Mouse (Mus musculus) hindbrain, embryonic 16.5 days (tissue): ENCODE results near the gene Mef2c. TPM values are rescaled to one million over a fixed set of nuclear protein-coding genes. Genes with fewer than 3 reads are reported as not detected.
A peak's percentile ranks its signal among the peaks of the same experiment; 100 is the strongest.

Experiments
- ATAC-seq: fragments of 200-750 bp; cut with Nextera tagmentation; 2 replicates; pipeline ENCODE4 v1.8.0; 2017; ENCODE audit warnings: moderate TSS enrichment, moderate library complexity
- H3K27ac ChIP-seq: fragments of 300-500 bp; sonication (generic); 2 replicates; pipeline ENCODE4 v1.5.1; 2014; ENCODE audit warnings: low read depth, mild to moderate bottlenecking, control low read depth, low read length, moderate library complexity
- H3K27me3 ChIP-seq: fragments of 300-500 bp; sonication (generic); replicated peaks from 2 replicates; pipeline ENCODE4 v1.6.1; 2014; ENCODE audit warnings: low read length; ENCODE audit not compliant: control insufficient read depth, insufficient read depth
- H3K36me3 ChIP-seq: fragments of 300-500 bp; sonication (generic); 2 replicates; pipeline ENCODE4 v1.6.1; 2014; ENCODE audit warnings: mild to moderate bottlenecking, low read length, moderate library complexity, mixed read lengths; ENCODE audit not compliant: control insufficient read depth, insufficient read depth
- H3K4me1 ChIP-seq: fragments of 300-500 bp; sonication (generic); 2 replicates; pipeline ENCODE4 v1.6.1; 2014; ENCODE audit warnings: low read depth, low read length; ENCODE audit not compliant: control insufficient read depth, insufficient read depth
- H3K4me2 ChIP-seq: fragments of 300-500 bp; sonication (generic); 2 replicates; pipeline ENCODE4 v1.6.1; 2014; ENCODE audit warnings: mild to moderate bottlenecking, low read length, control low read depth, moderate library complexity
- H3K4me3 ChIP-seq: fragments of 300-500 bp; sonication (generic); 2 replicates; pipeline ENCODE4 v1.5.1; 2014; ENCODE audit warnings: mild to moderate bottlenecking, low read length, control low read depth, moderate library complexity
- H3K9ac ChIP-seq: fragments of 300-500 bp; sonication (generic); 2 replicates; pipeline ENCODE4 v1.6.1; 2014; ENCODE audit warnings: low read depth, mild to moderate bottlenecking, control low read depth, low read length, moderate library complexity
- H3K9me3 ChIP-seq: fragments of 300-500 bp; sonication (generic); 2 replicates; pipeline ENCODE4 v1.6.1; 2014; ENCODE audit warnings: mild to moderate bottlenecking, low read length, moderate library complexity; ENCODE audit not compliant: control insufficient read depth
- WGBS: fragments of 180-500 bp; shearing (Covaris S2); extraction: QIAGEN DNeasy Blood & Tissue Kit; methylation state at CpG from one replicate; pipeline ENCODE4 v1.1.7; 2014; 5-methylcytosine and 5-hydroxymethylcytosine counted together
- polyA plus RNA-seq: library from polyadenylated mRNA; unstranded; fragments of >200 nt; fragmentation: Nextera tagmentation; extraction: Ambion mirVana; gene quantifications from 2 replicates; pipeline ENCODE4 v1.2.1, GENCODE M21; 2015

Gene Mef2c
- polyA plus RNA-seq, 1 experiment from 2014 or later, result 38.9 TPM

DNA sequence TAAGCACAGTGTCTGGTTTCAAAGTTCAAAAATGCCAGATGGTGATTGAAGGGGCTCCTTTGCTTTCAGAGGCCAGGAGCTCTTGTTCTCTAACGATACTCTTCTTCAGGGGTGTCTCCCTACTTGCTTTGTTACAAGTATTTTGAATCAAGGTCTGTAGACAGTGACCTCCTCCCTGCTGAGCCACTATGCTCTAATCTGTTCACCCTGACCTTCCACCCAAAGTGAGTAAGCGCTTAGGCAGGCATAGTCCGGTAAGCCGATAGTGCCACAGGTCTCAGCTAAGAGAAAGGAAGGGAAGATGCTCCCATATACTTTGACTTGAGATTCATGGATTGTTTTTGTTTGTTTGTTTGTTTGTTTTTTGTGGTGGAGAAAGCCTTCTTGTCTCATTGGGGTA is 69.5 kb downstream of the Mef2c start:
- no peak for ATAC-seq
- 53% methylated on average over 4 of the region's 4 CpGs for WGBS
- Histone ChIP-seq H3K9ac (no peak overlapping the region), H3K4me2 (no peak overlapping the region), H3K36me3 (no peaks in the 10 kb centered on the region), H3K27ac (no peak overlapping the region), H3K9me3 (no peaks in the 10 kb centered on the region), H3K4me1 (0 out of 2 replicates have a peak, but pooled peaks cover 3% of the 10 kb centered on the region), H3K27me3 (no peaks in the 10 kb centered on the region), H3K4me3 (no peak overlapping the region)

DNA sequence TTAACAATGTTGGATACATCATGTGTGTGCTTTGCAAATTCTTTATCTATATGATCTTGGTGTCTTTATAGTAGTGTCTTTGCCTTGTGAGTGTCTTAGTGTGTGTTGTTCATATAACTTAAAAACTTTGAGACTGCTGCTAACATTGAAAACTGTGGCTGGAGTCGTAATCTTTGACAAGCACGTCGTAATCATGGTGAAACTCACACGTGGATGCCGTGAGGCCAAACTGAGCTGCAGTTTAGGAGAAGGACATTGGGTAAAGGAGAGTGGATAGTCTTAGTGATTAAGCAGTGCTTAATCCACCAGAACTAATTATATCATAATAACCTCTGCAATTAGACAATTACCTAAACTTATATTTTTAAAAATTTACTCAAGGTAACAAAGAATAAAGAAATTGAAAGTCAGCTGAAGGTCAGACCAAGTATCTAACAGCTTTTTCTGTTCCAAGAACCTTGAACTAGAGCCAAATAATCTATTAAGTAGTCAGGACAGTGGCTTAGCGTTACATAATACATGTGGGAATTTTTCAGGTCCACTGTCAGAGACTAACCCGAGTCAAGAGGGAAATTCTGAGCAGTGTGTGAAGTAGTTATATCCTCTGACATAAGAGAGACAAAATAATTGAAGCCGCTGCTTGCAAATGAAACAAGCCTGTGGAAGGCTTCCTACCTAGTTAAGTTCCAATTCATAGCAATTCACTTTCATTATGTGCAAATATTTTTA is 70.2 kb downstream of the Mef2c start:
- Histone ChIP-seq H3K9ac (no peak overlapping the region), H3K9me3 (no peaks in the 10 kb centered on the region), H3K36me3 (no peaks in the 10 kb centered on the region), H3K4me3 (no peak overlapping the region), H3K4me2 (no peak overlapping the region), H3K4me1 (no peaks in the 10 kb centered on the region), H3K27me3 (no peaks in the 10 kb centered on the region), H3K27ac (no peak overlapping the region)
- 61% methylated on average over 8 of the region's 8 CpGs for WGBS
- no peak for ATAC-seq

DNA sequence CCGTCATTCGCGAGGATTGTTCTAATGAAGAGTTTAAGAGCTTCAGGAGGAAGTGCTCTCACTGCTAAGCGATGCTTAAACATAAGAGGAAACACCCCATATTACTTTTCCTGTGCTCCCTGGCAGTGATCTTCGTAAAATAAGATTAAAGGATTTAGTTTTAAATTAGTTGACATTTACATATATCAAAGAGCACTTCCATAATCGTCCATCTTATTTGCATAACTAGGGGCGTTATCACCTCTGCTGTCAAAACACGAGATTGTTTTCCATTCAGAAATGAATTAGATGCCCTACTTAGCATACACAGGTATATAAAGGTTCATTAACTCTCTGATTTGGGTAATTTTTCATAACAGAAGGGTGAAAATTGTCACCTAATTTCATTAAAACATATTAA is 71.0 kb downstream of the Mef2c start:
- H3K4me1 ChIP-seq, result no peaks in the 10 kb centered on the region
- H3K27ac ChIP-seq, result no peak overlapping the region
- H3K9ac ChIP-seq, result no peak overlapping the region
- no peaks in the 10 kb centered on the region for H3K27me3 ChIP-seq
- H3K9me3 ChIP-seq, result no peaks in the 10 kb centered on the region
- no peak overlapping the region for H3K4me3 ChIP-seq
- no peak overlapping the region for H3K4me2 ChIP-seq
- 63% methylated on average over 8 of the region's 8 CpGs for WGBS
- H3K36me3 ChIP-seq, result no peaks in the 10 kb centered on the region
- no peak for ATAC-seq

- no peaks in the 10 kb centered on the region for H3K27me3 ChIP-seq
- H3K4me3 ChIP-seq, result no peak overlapping the region
- no peak for ATAC-seq
- WGBS, result 80% methylated on average over 3 of the region's 3 CpGs
- H3K36me3 ChIP-seq, result no peaks in the 10 kb centered on the region
- H3K9ac ChIP-seq, result no peak overlapping the region
- H3K4me1 ChIP-seq, result no peaks in the 10 kb centered on the region
- H3K9me3 ChIP-seq, result no peaks in the 10 kb centered on the region
- H3K4me2 ChIP-seq, result no peak overlapping the region
- no peak overlapping the region for H3K27ac ChIP-seq
These were observed 75.6 kb downstream of the Mef2c start for GRCm38 (mm10) chr13:83579410-83579809.

DNA sequence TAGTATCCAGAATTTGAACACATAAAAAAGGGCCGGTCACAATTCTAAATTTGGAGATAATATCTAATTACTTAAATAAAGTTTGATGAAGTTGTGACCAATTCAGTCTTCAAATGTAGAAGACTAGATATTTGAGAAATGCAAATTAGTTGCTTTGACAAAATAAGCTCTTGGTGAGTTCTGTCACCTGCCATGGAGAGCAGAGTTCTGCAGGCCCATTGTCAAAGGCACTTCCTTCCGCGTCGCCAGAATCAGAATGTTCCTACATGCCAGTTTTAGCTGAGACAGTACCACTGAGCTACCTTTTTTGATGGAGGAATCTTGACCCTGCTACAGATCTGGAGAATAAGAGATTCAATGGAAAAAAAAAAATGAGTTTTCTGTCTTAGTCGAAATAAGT is 77.0 kb downstream of the Mef2c start:
- no peaks in the 10 kb centered on the region for H3K9me3 ChIP-seq
- 95% methylated on average over 5 of the region's 5 CpGs for WGBS
- H3K27me3 ChIP-seq, result no peaks in the 10 kb centered on the region
- H3K4me1 ChIP-seq, result no peaks in the 10 kb centered on the region
- no peak overlapping the region for H3K4me2 ChIP-seq
- H3K4me3 ChIP-seq, result no peak overlapping the region
- no peak for ATAC-seq
- no peak overlapping the region for H3K9ac ChIP-seq
- no peaks in the 10 kb centered on the region for H3K36me3 ChIP-seq
- no peak overlapping the region for H3K27ac ChIP-seq

- Histone ChIP-seq H3K4me3 (no peak overlapping the region), H3K9me3 (no peaks in the 10 kb centered on the region), H3K27me3 (no peaks in the 10 kb centered on the region), H3K9ac (no peak overlapping the region), H3K4me2 (no peak overlapping the region), H3K36me3 (no peaks in the 10 kb centered on the region), H3K4me1 (no peaks in the 10 kb centered on the region), H3K27ac (no peak overlapping the region)
- 90% methylated on average over 1 of the region's 1 CpGs for WGBS
- no peak for ATAC-seq
These were observed 78.7 kb downstream of the Mef2c start for GRCm38 (mm10) chr13:83582564-83582963.

GRCm38 (mm10) chr13:83583881-83584280 is 80.0 kb downstream of the Mef2c start:
- Histone ChIP-seq H3K4me1 (no peaks in the 10 kb centered on the region), H3K9ac (no peak overlapping the region), H3K27me3 (no peaks in the 10 kb centered on the region), H3K27ac (no peak overlapping the region), H3K36me3 (no peaks in the 10 kb centered on the region), H3K4me2 (no peak overlapping the region), H3K4me3 (no peak overlapping the region), H3K9me3 (no peaks in the 10 kb centered on the region)
- 64% methylated on average over 4 of the region's 4 CpGs for WGBS
- peak; percentile 63; the same call in 1 of the 2 replicates for ATAC-seq

- no peak overlapping the region for H3K4me3 ChIP-seq
- no peaks in the 10 kb centered on the region for H3K4me1 ChIP-seq
- H3K9me3 ChIP-seq, result no peaks in the 10 kb centered on the region
- 88% methylated on average over 5 of the region's 5 CpGs for WGBS
- no peaks in the 10 kb centered on the region for H3K36me3 ChIP-seq
- H3K27ac ChIP-seq, result no peak overlapping the region
- no peaks in the 10 kb centered on the region for H3K27me3 ChIP-seq
- H3K4me2 ChIP-seq, result no peak overlapping the region
- H3K9ac ChIP-seq, result no peak overlapping the region
- no peak for ATAC-seq
These were observed 81.5 kb downstream of the Mef2c start for GRCm38 (mm10) chr13:83585359-83585758.

DNA sequence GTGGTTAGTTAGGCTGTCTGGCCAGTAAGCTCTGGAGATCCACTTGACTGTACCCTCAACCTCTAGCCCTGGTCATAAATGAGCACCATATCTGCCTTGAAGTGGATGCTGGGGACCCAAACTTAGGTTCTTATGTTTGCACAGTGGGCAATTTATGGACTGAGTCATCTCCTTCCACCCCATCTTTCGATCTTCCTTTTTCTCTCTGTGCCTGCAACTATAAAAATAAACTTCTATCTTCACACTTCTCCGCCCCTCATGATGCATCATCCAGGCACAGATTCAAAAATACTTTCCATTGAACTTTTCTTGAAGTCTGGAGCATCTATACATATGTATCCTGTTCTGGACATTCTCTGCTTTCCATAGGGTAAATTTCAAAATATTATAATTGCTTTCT is 84.4 kb downstream of the Mef2c start:
- no peak for ATAC-seq
- H3K27me3 ChIP-seq, result no peaks in the 10 kb centered on the region
- no peaks in the 10 kb centered on the region for H3K4me1 ChIP-seq
- H3K36me3 ChIP-seq, result no peaks in the 10 kb centered on the region
- H3K9ac ChIP-seq, result no peak overlapping the region
- H3K27ac ChIP-seq, result no peak overlapping the region
- no peak overlapping the region for H3K4me3 ChIP-seq
- H3K9me3 ChIP-seq, result no peaks in the 10 kb centered on the region
- no peak overlapping the region for H3K4me2 ChIP-seq
- 86% methylated on average over 2 of the region's 2 CpGs for WGBS
